Mouse (Mus musculus): ENCODE measurements around the gene Sctr. TPM values are rescaled to one million over a fixed set of nuclear protein-coding genes. Genes with fewer than 3 reads are reported as not detected.
"Not testable (repeated sequence)": the region's sequence is repeated elsewhere in the genome, so short reads cannot be mapped to it uniquely, and the experiment has no call there.

Sctr gene
- polyA plus RNA-seq, 1 experiment from 2014 or later = 0.76 TPM

DNA sequence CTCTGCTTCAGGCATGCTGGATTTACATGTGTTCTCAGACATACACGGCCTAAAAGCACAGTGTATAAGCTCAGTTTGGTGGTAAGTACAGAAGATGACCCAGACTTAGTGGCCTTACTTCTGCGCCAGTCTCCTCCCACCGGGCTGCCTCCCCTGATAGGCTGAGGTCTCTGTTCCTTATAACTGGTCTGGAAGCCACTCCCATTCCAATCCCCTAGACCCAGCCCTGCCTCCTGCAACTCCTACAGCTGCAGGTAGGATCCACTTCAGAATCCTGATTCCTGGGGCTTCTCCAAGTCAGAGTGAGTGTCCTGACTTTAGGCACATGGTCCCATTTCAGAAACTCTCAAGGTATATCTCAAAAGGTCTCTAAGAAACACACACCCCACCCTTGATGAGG lies 79.0 kb downstream of the Sctr start:
- no peaks in the 10 kb centered on the region for H3K4me1 ChIP-seq (ENCODE audit: control insufficient read depth, insufficient read depth, low read depth, low read length)
- no peak overlapping the region for H3K27ac ChIP-seq (ENCODE audit: low read depth, low read length)
- H3K27me3 ChIP-seq (replicated peaks; ENCODE audit: control insufficient read depth, insufficient read depth, low read length) = no peaks in the 10 kb centered on the region
- WGBS = 71% methylated on average over 3 of the region's 3 CpGs
- H3K9me3 ChIP-seq (ENCODE audit: control insufficient read depth, low read length) = no peaks in the 10 kb centered on the region
- no peak for ATAC-seq
- H3K4me3 ChIP-seq (ENCODE audit: low read length) = no peak overlapping the region
- H3K4me2 ChIP-seq (ENCODE audit: low read length) = no peak overlapping the region
- H3K9ac ChIP-seq (ENCODE audit: low read depth, low read length) = no peak overlapping the region
- no peaks in the 10 kb centered on the region for H3K36me3 ChIP-seq (ENCODE audit: control insufficient read depth, insufficient read depth, low read length)

DNA sequence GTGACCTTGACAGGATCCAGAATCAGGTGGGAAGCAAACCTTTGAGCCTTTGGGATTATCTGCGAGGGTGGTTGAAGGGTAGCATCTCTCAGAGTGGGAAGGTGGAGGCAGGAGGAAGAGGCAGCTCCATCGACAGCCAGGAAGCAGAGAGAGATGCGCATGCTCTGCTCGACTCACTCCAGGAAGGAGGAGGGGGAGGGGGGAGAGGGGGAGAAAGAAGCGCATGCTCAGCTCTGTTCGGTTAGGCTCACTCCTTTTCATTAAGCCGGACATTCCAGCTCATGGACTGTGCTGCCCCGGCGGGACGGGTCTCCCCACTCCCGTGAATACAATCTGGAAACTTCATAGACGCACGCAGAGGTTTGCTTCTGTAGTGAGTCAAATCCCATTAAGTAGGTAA lies 80.0 kb downstream of the Sctr start:
- no peak overlapping the region for H3K27ac ChIP-seq (ENCODE audit: low read depth, low read length)
- H3K4me3 ChIP-seq (ENCODE audit: low read length) = no peak overlapping the region
- no peaks in the 10 kb centered on the region for H3K4me1 ChIP-seq (ENCODE audit: control insufficient read depth, insufficient read depth, low read depth, low read length)
- no peaks in the 10 kb centered on the region for H3K9me3 ChIP-seq (ENCODE audit: control insufficient read depth, low read length)
- 63% methylated on average over 13 of the region's 13 CpGs for WGBS
- ATAC-seq = no peak
- H3K9ac ChIP-seq (ENCODE audit: low read depth, low read length) = no peak overlapping the region
- H3K27me3 ChIP-seq (replicated peaks; ENCODE audit: control insufficient read depth, insufficient read depth, low read length) = no peaks in the 10 kb centered on the region
- no peak overlapping the region for H3K4me2 ChIP-seq (ENCODE audit: low read length)
- no peaks in the 10 kb centered on the region for H3K36me3 ChIP-seq (ENCODE audit: control insufficient read depth, insufficient read depth, low read length)

DNA sequence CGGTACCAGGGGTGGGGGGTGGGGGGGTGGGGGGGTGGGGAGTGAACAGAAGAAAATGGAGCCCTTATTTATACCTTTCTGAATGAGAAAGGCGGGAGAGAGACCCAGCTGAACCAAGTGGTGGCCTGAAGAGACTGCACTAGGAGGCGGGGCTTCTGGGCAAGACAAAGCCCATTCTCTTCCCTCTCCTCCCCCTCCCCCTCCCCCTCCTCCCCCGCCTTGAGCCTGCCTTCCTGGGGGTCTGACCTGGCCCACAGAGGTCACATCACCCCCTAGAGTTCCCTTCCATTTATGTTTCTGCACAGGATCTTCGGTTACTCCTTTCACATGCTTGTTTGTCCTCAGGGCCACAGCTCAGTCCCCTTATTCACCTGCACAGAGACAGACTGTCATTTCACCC lies 82.5 kb downstream of the Sctr start:
- H3K9ac ChIP-seq (ENCODE audit: low read depth, low read length) = no peak overlapping the region
- H3K9me3 ChIP-seq (ENCODE audit: control insufficient read depth, low read length) = peaks cover 3% of the 10 kb centered on the region; the same call in 1 of the 2 replicates
- no peaks in the 10 kb centered on the region for H3K36me3 ChIP-seq (ENCODE audit: control insufficient read depth, insufficient read depth, low read length)
- no peak overlapping the region for H3K4me3 ChIP-seq (ENCODE audit: low read length)
- no peak overlapping the region for H3K4me2 ChIP-seq (ENCODE audit: low read length)
- ATAC-seq = no peak
- H3K27ac ChIP-seq (ENCODE audit: low read depth, low read length) = no peak overlapping the region
- no peaks in the 10 kb centered on the region for H3K27me3 ChIP-seq (replicated peaks; ENCODE audit: control insufficient read depth, insufficient read depth, low read length)
- WGBS = 7% methylated on average over 4 of the region's 5 CpGs
- no peaks in the 10 kb centered on the region for H3K4me1 ChIP-seq (ENCODE audit: control insufficient read depth, insufficient read depth, low read depth, low read length)

DNA sequence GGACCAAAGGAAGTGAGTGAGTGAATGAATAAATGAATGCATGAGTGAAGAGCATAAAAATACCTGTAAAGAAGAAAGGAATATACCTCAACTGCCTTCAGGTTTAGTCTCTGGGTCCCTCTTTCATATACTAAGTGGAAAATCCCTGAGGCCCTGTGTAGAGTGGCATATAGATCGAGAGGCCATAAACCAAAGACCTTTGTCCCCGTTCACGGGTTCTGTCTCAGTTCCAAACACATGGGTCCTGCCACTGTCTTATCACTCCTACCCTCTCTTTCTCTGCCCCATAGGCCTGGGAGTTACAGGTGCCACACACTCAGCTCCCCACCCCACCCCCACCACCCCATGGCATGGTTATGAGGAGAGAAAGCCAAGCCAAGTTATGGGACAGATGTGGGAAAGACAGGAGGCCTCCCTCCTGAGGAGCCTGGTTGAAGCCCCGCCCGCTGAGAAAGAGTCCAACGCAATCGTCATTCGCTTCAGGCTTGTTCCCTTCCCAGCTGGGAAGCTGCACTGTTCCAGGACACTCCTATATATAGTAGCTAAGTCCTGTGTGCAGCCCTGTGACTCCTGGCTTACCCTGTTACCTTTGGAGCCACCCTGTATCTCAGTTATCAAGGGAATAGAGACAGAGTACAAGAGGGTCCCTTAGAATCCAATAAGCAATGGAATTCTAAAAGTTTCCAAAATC lies 84.3 kb downstream of the Sctr start:
- no peaks in the 10 kb centered on the region for H3K36me3 ChIP-seq (ENCODE audit: control insufficient read depth, insufficient read depth, low read length)
- no peak overlapping the region for H3K27ac ChIP-seq (ENCODE audit: low read depth, low read length)
- WGBS = 84% methylated on average over 8 of the region's 8 CpGs
- H3K4me1 ChIP-seq (ENCODE audit: control insufficient read depth, insufficient read depth, low read depth, low read length) = no peaks in the 10 kb centered on the region
- H3K4me3 ChIP-seq (ENCODE audit: low read length) = no peak overlapping the region
- no peaks in the 10 kb centered on the region for H3K27me3 ChIP-seq (replicated peaks; ENCODE audit: control insufficient read depth, insufficient read depth, low read length)
- peaks cover 3% of the 10 kb centered on the region; the same call in 1 of the 2 replicates for H3K9me3 ChIP-seq (ENCODE audit: control insufficient read depth, low read length)
- no peak overlapping the region for H3K9ac ChIP-seq (ENCODE audit: low read depth, low read length)
- H3K4me2 ChIP-seq (ENCODE audit: low read length) = no peak overlapping the region
- ATAC-seq = no peak

DNA sequence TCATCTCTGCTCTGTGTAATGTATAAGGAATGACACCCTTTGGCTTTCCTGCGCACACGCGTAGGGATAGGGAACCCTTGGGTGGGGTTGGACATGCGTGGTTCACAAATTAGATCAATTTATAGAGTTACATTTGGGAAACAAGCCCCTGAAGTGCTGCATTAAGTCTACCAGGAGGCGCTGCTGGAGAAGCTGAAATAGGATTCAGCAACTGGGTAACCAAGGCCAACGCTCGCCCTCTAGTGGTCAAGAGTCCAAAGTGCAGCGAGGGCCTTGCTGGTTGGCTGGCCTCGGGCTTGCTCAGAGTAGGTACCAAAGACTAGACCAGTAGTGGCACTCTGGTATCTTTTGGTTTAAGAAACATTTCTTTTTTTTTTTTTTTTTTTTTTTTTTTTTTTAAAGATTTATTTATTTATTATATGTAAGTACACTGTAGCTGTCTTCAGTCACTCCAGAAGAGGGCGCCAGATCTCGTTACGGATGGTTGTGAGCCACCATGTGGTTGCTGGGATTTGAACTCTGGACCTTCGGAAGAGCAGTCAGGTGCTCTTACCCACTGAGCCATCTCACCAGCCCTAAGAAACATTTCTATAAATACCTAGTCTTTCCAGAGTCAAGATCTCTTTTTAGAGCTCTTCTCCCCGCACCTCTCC lies 86.9 kb downstream of the Sctr start:
- H3K4me3 ChIP-seq (ENCODE audit: low read length); H3K9ac ChIP-seq (ENCODE audit: low read depth, low read length); H3K27me3 ChIP-seq (replicated peaks; ENCODE audit: control insufficient read depth, insufficient read depth, low read length); H3K4me2 ChIP-seq (ENCODE audit: low read length); H3K36me3 ChIP-seq (ENCODE audit: control insufficient read depth, insufficient read depth, low read length); H3K4me1 ChIP-seq (ENCODE audit: control insufficient read depth, insufficient read depth, low read depth, low read length); ATAC-seq; H3K27ac ChIP-seq (ENCODE audit: low read depth, low read length); H3K9me3 ChIP-seq (ENCODE audit: control insufficient read depth, low read length): not testable (repeated sequence)
- 58% methylated on average over 11 of the region's 14 CpGs for WGBS

DNA sequence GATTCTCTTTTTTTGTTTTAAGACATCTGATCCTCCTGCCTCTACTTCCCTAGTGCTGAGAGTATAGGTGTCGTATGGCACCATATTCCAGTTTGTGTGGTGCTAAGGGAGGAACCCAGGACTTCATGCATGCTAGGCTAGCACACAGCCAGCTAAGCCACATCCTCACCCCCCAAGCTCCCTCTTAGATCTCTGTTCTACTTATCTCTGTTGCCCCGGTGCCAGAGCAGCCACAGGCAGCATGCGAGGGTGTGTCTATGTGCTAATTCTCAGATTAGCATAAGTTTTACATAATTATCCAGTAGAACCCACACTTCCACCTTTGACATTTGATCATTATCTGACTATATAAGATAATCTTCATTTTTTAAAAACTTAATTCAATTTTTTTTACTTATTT lies 88.2 kb downstream of the Sctr start:
- H3K9ac ChIP-seq (ENCODE audit: low read depth, low read length) = no peak overlapping the region
- H3K4me3 ChIP-seq (ENCODE audit: low read length) = no peak overlapping the region
- no peaks in the 10 kb centered on the region for H3K36me3 ChIP-seq (ENCODE audit: control insufficient read depth, insufficient read depth, low read length)
- H3K27ac ChIP-seq (ENCODE audit: low read depth, low read length) = no peak overlapping the region
- H3K4me2 ChIP-seq (ENCODE audit: low read length) = no peak overlapping the region
- no peaks in the 10 kb centered on the region for H3K27me3 ChIP-seq (replicated peaks; ENCODE audit: control insufficient read depth, insufficient read depth, low read length)
- H3K9me3 ChIP-seq (ENCODE audit: control insufficient read depth, low read length) = peaks cover 3% of the 10 kb centered on the region; the same call in 1 of the 2 replicates
- WGBS = 84% methylated on average over 3 of the region's 3 CpGs
- H3K4me1 ChIP-seq (ENCODE audit: control insufficient read depth, insufficient read depth, low read depth, low read length) = no peaks in the 10 kb centered on the region
- no peak for ATAC-seq

DNA sequence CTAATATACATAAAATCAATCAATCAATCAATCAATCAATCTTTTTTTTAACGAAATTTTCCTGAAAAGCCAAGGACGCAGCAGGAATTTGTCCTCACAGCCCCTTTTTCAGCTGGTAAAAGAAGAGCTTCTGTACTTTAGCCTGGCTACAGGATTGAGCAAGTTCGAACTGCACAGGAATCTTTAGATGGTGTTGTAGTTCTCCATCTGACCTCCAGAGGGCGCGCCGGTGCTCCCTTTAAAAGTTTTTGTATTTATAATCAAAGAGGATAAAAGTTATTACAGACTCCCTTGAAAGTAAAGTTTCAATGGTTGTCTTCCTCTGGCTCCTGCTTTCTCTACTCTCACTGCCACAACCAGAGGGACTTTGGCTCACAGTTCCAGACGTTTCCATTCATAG lies 91.6 kb downstream of the Sctr start:
- H3K9me3 ChIP-seq (ENCODE audit: control insufficient read depth, low read length) = no peaks in the 10 kb centered on the region
- no peak overlapping the region for H3K9ac ChIP-seq (ENCODE audit: low read depth, low read length)
- 15% methylated on average over 7 of the region's 7 CpGs for WGBS
- H3K4me1 ChIP-seq (ENCODE audit: control insufficient read depth, insufficient read depth, low read depth, low read length) = no peaks in the 10 kb centered on the region
- ATAC-seq = no peak
- no peak overlapping the region for H3K27ac ChIP-seq (ENCODE audit: low read depth, low read length)
- no peaks in the 10 kb centered on the region for H3K27me3 ChIP-seq (replicated peaks; ENCODE audit: control insufficient read depth, insufficient read depth, low read length)
- H3K4me2 ChIP-seq (ENCODE audit: low read length) = no peak overlapping the region
- H3K36me3 ChIP-seq (ENCODE audit: control insufficient read depth, insufficient read depth, low read length) = no peaks in the 10 kb centered on the region
- no peak overlapping the region for H3K4me3 ChIP-seq (ENCODE audit: low read length)

DNA sequence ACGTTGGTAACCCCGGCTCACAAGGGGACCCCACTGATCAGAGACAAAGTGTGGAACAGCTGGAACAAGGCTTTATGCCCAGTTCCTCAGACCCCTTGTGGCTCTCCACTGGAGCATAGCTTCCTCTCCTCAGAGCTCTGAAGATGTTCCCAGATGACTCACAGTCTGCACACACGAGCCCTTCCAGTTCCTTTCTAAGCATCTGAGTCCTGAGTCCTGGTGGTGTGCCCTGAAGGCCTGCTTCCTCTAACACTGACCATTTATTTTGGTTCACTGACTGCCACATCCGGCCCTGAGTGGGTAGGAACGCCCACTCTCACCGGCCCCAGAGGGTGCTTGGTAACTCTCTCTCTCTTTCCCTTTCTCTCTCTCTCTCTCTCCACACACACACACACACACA lies 92.8 kb downstream of the Sctr start:
- no peak for ATAC-seq

DNA sequence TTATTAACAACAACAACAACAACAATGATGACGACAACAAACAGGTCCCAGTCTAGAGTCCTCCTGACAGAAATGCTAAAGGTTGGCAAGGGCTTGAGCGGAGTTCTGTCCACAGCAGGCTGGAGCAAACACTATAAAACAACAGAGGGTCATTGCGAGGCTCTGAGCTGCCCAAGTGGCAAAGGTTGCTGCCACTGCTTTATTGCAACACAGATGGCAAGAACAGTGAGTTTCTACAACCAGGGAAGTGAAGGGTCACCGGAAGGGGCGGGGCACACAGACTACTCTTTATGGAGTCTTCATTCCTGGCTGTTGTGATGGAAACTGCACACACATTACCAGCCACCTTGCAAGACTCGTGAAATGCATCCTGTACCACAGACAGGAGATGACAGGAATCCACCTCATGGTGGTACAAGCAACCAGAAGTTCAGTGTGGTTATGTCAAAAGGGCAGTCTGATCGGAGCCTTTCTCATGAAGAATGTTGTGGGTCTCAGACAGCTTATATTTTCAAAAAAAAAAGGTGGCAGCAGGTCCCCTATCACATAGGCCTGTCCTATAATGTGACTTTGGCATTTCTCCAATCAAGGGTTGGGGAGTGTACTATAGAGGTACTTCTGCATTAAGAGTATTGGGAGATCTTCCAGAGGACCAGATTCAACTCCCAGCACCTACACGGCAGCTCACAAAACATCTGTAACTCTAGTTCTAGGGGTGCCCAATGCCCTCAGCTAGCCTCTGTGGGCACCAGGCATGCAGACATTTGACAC lies 93.9 kb downstream of the Sctr start:
- H3K27me3 ChIP-seq (replicated peaks; ENCODE audit: control insufficient read depth, insufficient read depth, low read length) = no peaks in the 10 kb centered on the region
- no peaks in the 10 kb centered on the region for H3K9me3 ChIP-seq (ENCODE audit: control insufficient read depth, low read length)
- no peaks in the 10 kb centered on the region for H3K36me3 ChIP-seq (ENCODE audit: control insufficient read depth, insufficient read depth, low read length)
- H3K27ac ChIP-seq (ENCODE audit: low read depth, low read length) = no peak overlapping the region
- 73% methylated on average over 8 of the region's 8 CpGs for WGBS
- H3K9ac ChIP-seq (ENCODE audit: low read depth, low read length) = no peak overlapping the region
- no peak overlapping the region for H3K4me3 ChIP-seq (ENCODE audit: low read length)
- no peaks in the 10 kb centered on the region for H3K4me1 ChIP-seq (ENCODE audit: control insufficient read depth, insufficient read depth, low read depth, low read length)
- ATAC-seq = no peak
- H3K4me2 ChIP-seq (ENCODE audit: low read length) = no peak overlapping the region

More for the DNA sequence above, 92.8 kb downstream of the Sctr start:
- H3K27ac ChIP-seq (ENCODE audit: low read depth, low read length) = no peak overlapping the region
- H3K27me3 ChIP-seq (replicated peaks; ENCODE audit: control insufficient read depth, insufficient read depth, low read length) = no peaks in the 10 kb centered on the region
- no peaks in the 10 kb centered on the region for H3K9me3 ChIP-seq (ENCODE audit: control insufficient read depth, low read length)
- H3K9ac ChIP-seq (ENCODE audit: low read depth, low read length) = no peak overlapping the region
- WGBS = 59% methylated on average over 6 of the region's 6 CpGs
- no peaks in the 10 kb centered on the region for H3K4me1 ChIP-seq (ENCODE audit: control insufficient read depth, insufficient read depth, low read depth, low read length)
- no peaks in the 10 kb centered on the region for H3K36me3 ChIP-seq (ENCODE audit: control insufficient read depth, insufficient read depth, low read length)
- H3K4me3 ChIP-seq (ENCODE audit: low read length) = no peak overlapping the region
- H3K4me2 ChIP-seq (ENCODE audit: low read length) = no peak overlapping the region
